9 mouse cellular contexts compared by ENCODE assay signal in the genomic region with DNA sequence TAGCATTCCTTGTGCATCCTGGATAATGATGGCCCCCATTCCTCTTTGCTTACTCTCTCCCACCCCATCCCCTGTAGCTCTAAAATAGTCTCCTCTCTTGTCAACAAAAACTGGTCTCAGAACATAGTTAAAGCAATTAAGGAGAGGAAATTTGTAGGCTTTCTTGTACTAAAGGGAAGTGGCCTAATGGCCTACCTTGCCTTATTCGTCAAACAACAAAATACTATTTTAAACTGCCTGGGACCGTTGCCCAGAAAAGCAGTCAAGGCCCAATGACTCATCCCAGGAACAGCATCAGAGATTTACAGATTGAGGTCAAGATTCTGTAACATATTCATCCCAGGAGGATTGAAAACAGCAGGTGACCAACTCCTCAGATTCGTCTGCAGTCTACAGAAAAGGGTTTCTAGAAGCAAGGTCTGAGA. TPM values are rescaled to one million over a fixed set of nuclear protein-coding genes. Genes with fewer than 3 reads are reported as not detected.
DNase-seq lines count a peak whose midpoint lies in the region; ATAC-seq and TF ChIP-seq lines count a peak whose summit lies in the region.
"Had no signal": no experiment of that assay in that cellular context is flagged by ENCODE, and none has a peak within 500 bp of the region (broad histone marks: within the 10 kb centered on the region; RNA-seq: fewer than 3 reads in every experiment).

No protein-coding gene starts in this region.

- no peak overlapping the region for H3K4me3 ChIP-seq in heart, adult 2 months
- no peak overlapping the region for H3K4me3 ChIP-seq in heart, embryonic 10.5 days
- H3K4me3 ChIP-seq in bone marrow macrophage, adult 2 months (ENCODE audit: insufficient read depth, low read length): no peak overlapping the region
- H3K4me3 ChIP-seq in forebrain, embryonic 12.5 days (replicated peaks): no peak overlapping the region
- H3K4me3 ChIP-seq: stomach, embryonic 15.5 days had no signal

- H3K36me3 ChIP-seq in heart, adult 2 months (ENCODE audit: control insufficient read depth, insufficient read depth, low read length): peaks cover 14% of the 10 kb centered on the region
- no peaks in the 10 kb centered on the region for H3K36me3 ChIP-seq in heart, embryonic 10.5 days
- H3K36me3 ChIP-seq in forebrain, embryonic 12.5 days (replicated peaks): no peaks in the 10 kb centered on the region
- H3K36me3 ChIP-seq: stomach, embryonic 15.5 days had no signal

- intact Hi-C loops in heart, adult 2 months (cut with DNase I): loop anchor here (5.0 kb wide), 1 partner anchor 105 kb away; no protein-coding TSS in a partner anchor

- H3K4me1 ChIP-seq in heart, adult 2 months (ENCODE audit: control insufficient read depth, insufficient read depth, low read length): peaks cover 7% of the 10 kb centered on the region
- no peaks in the 10 kb centered on the region for H3K4me1 ChIP-seq in heart, embryonic 10.5 days
- peaks cover 26% of the 10 kb centered on the region for H3K4me1 ChIP-seq in bone marrow macrophage, adult 2 months (ENCODE audit: control insufficient read depth, insufficient read depth, low read length)
- no peaks in the 10 kb centered on the region for H3K4me1 ChIP-seq in forebrain, embryonic 12.5 days
- H3K4me1 ChIP-seq: stomach, embryonic 15.5 days had no signal

- ATAC-seq in forebrain, embryonic 12.5 days (ENCODE audit: low FRiP score): no peak

- H3K4me2 ChIP-seq in forebrain, embryonic 12.5 days: no peak overlapping the region
- H3K4me2 ChIP-seq: stomach, embryonic 15.5 days had no signal

- no peak overlapping the region for H3K9ac ChIP-seq in heart, adult 2 months (ENCODE audit: low read depth, low read length)
- H3K9ac ChIP-seq in forebrain, embryonic 12.5 days: no peak overlapping the region
- H3K9ac ChIP-seq: stomach, embryonic 15.5 days had no signal

- TF ChIP-seq EP300 in heart, adult 2 months (IDR thresholded peaks at IDR 0.05; ENCODE audit: insufficient read depth, low read depth, low read length): no peak

- H3K27ac ChIP-seq in heart, adult 2 months: peak overlapping the region; percentile 84
- no peak overlapping the region for H3K27ac ChIP-seq in heart, embryonic 10.5 days
- peak overlapping the region; percentile 72 for H3K27ac ChIP-seq in bone marrow macrophage, adult 2 months (ENCODE audit: insufficient read depth, low read depth, low read length)
- no peak overlapping the region for H3K27ac ChIP-seq in forebrain, embryonic 12.5 days
- H3K27ac ChIP-seq: stomach, embryonic 15.5 days had no signal

- no peaks in the 10 kb centered on the region for H3K27me3 ChIP-seq in heart, adult 2 months (ENCODE audit: control insufficient read depth, insufficient read depth, low read length)
- H3K27me3 ChIP-seq in heart, embryonic 10.5 days (ENCODE audit: insufficient read depth, poor library complexity, severe bottlenecking): no peaks in the 10 kb centered on the region
- no peaks in the 10 kb centered on the region for H3K27me3 ChIP-seq in forebrain, embryonic 12.5 days
- H3K27me3 ChIP-seq: stomach, embryonic 15.5 days had no signal

- peak; percentile 49 to 71 for DNase-seq in heart, adult 2 months
- DNase-seq in heart, embryonic 10.5 days (ENCODE audit: low spot score): no peak
- DNase-seq in gonadal fat pad, adult 2 months (ENCODE audit: low read depth): peak; percentile 31
- peak; percentile 53 to 62 for DNase-seq in kidney, postnatal 4 days
- no peak for DNase-seq in layer of hippocampus, postnatal 25 days (ENCODE audit: extremely low spot score in 1 of 2, low spot score in 1 of 2)
- no peak for DNase-seq in layer of hippocampus, adult 9-11 months

- no peaks in the 10 kb centered on the region for H3K79me2 ChIP-seq in heart, adult 2 months (replicated peaks; ENCODE audit: control insufficient read depth, insufficient read depth, low read length)

- TF ChIP-seq POLR2A in heart, adult 2 months (IDR thresholded peaks at IDR 0.05; ENCODE audit: insufficient read depth, low read depth, low read length): no peak
- TF ChIP-seq POLR2A in bone marrow macrophage, adult 2 months (IDR thresholded peaks at IDR 0.05; ENCODE audit: borderline replicate concordance, low read depth, low read length): no peak

- H3K9me3 ChIP-seq in heart, embryonic 10.5 days: no peaks in the 10 kb centered on the region
- H3K9me3 ChIP-seq in forebrain, embryonic 12.5 days: no peaks in the 10 kb centered on the region
- H3K9me3 ChIP-seq: stomach, embryonic 15.5 days had no signal

- WGBS in heart, adult 2 months: 10% methylated on average over 3 of the region's 3 CpGs
- WGBS in heart, embryonic 10.5 days: 69% methylated on average over 3 of the region's 3 CpGs
- 70% methylated on average over 3 of the region's 3 CpGs for WGBS in forebrain, embryonic 12.5 days

- no peak for TF ChIP-seq CTCF in heart, adult 2 months (IDR thresholded peaks at IDR 0.05)
- TF ChIP-seq CTCF in bone marrow macrophage, adult 2 months (IDR thresholded peaks at IDR 0.05; ENCODE audit: low read depth, low read length): no peak

RNA-seq across cellular contexts. Expression of a gene that starts 13.2 kb away (rescaled TPM):
- total RNA-seq in heart, adult 2 months (2021): under 1 TPM; 0.10 to 0.18 TPM
- polyA plus RNA-seq in heart, adult 2 months (2012; rRNA removed): not detected in 2 replicates
- 0.11 TPM in 1 of 2 replicates, not detected in the other for polyA plus RNA-seq in heart, embryonic 10.5 days (2016; fragmentation: Nextera tagmentation; extraction: Ambion mirVana)
- polyA plus RNA-seq in bone marrow macrophage, adult 2 months (2012; ENCODE audit: insufficient read depth, insufficient read length, missing spikeins): not detected in 2 replicates
- polyA plus RNA-seq in gonadal fat pad, adult 2 months (2012; rRNA removed): not detected in 2 replicates
- total RNA-seq in layer of hippocampus, postnatal 25 days (2021): not detected
- polyA plus RNA-seq in forebrain, embryonic 12.5 days (2016; fragmentation: Nextera tagmentation; extraction: Ambion mirVana): not detected in 2 replicates

Comparison
In these comparisons a context has a peak if more than half of its experiments do, and no peak if none do; other contexts are left out.
1. DNase-seq: peak in heart, adult 2 months (2 of 2), gonadal fat pad, adult 2 months (single experiment) and kidney, postnatal 4 days (2 of 2); none in heart, embryonic 10.5 days (single experiment), layer of hippocampus, postnatal 25 days (0 of 2) and layer of hippocampus, adult 9-11 months (single experiment).
2. H3K27ac ChIP-seq: peak in heart, adult 2 months (single experiment) and bone marrow macrophage, adult 2 months (single experiment); none in heart, embryonic 10.5 days (single experiment) and forebrain, embryonic 12.5 days (single experiment).